Mouse (Mus musculus) stomach, embryonic 16.5 days (tissue): ENCODE data around the gene Il9. TPM values are rescaled to one million over a fixed set of nuclear protein-coding genes. Genes with fewer than 3 reads are reported as not detected.

Experiments
- ATAC-seq: fragments of 200-750 bp; cut with Nextera tagmentation; 2 replicates; pipeline ENCODE4 v1.8.0; 2017; ENCODE audit warnings: moderate number of reproducible peaks, moderate TSS enrichment; ENCODE audit not compliant: insufficient read depth, low FRiP score
- H3K27ac ChIP-seq: fragments of 300-500 bp; sonication (generic); 2 replicates; pipeline ENCODE4 v1.5.1; 2014; ENCODE audit warnings: low read length
- H3K27me3 ChIP-seq: fragments of 300-500 bp; sonication (generic); 2 replicates; pipeline ENCODE4 v1.6.1; 2014; ENCODE audit warnings: low read length, control low read depth, mixed read lengths; ENCODE audit not compliant: control insufficient read depth, insufficient read depth
- H3K36me3 ChIP-seq: fragments of 300-500 bp; sonication (generic); 2 replicates; pipeline ENCODE4 v1.6.1; 2014; ENCODE audit warnings: low read length; ENCODE audit not compliant: control insufficient read depth, insufficient read depth
- H3K4me1 ChIP-seq: fragments of 300-500 bp; sonication (generic); 2 replicates; pipeline ENCODE4 v1.6.1; 2014; ENCODE audit warnings: low read length, control low read depth, mixed read lengths; ENCODE audit not compliant: control insufficient read depth, insufficient read depth
- H3K4me2 ChIP-seq: fragments of 300-500 bp; sonication (generic); 2 replicates; pipeline ENCODE4 v1.6.1; 2014; ENCODE audit warnings: low read depth, low read length, mixed read lengths
- H3K4me3 ChIP-seq: fragments of 300-500 bp; sonication (generic); replicated peaks from 2 replicates; pipeline ENCODE4 v1.5.1; 2014; ENCODE audit warnings: mild to moderate bottlenecking, low read length
- H3K9ac ChIP-seq: fragments of 300-500 bp; sonication (generic); 2 replicates; pipeline ENCODE4 v1.6.1; 2014; ENCODE audit warnings: low read length
- H3K9me3 ChIP-seq: fragments of 300-500 bp; sonication (generic); replicated peaks from 2 replicates; pipeline ENCODE4 v1.6.1; 2016; ENCODE audit warnings: low read length, control low read depth; ENCODE audit not compliant: control insufficient read depth
- WGBS: fragments of 180-500 bp; shearing (Covaris S2); extraction: QIAGEN DNeasy Blood & Tissue Kit; methylation state at CpG from one replicate; pipeline ENCODE4 v1.1.7; 2014; 5-methylcytosine and 5-hydroxymethylcytosine counted together
- polyA plus RNA-seq: library from polyadenylated mRNA; unstranded; fragments of >200 nt; fragmentation: Nextera tagmentation; extraction: Ambion mirVana; gene quantifications from 2 replicates; pipeline ENCODE4 v1.2.1, GENCODE M21; 2015

Il9 gene
- polyA plus RNA-seq, 1 experiment from 2014 or later, result not detected

DNA sequence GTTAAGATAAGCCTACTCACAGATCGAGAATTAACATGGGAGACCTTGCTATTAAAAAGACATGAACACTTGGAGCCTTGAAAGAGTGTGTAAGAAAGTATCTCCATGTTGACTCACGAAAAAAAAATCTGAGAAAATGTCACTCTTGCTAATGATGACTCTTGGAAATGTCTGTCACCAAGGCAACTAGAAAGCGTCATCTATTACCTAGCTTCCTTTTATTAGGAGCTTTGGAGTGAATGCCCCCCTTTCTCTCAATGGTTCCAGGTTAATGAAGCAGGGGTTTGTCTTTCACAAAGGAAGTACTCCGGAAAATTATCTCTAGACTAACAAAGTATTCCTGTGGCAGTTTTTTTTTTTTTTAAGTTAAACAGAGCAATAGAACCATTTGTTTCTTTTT lies 34.3 kb upstream of the Il9 start:
- Histone ChIP-seq H3K4me3 (no peak overlapping the region), H3K9me3 (no peaks in the 10 kb centered on the region), H3K27ac (no peak overlapping the region), H3K4me1 (no peaks in the 10 kb centered on the region), H3K36me3 (no peaks in the 10 kb centered on the region), H3K27me3 (no peaks in the 10 kb centered on the region), H3K9ac (no peak overlapping the region), H3K4me2 (no peak overlapping the region)
- no peak for ATAC-seq
- WGBS, result 51% methylated on average over 4 of the region's 4 CpGs

DNA sequence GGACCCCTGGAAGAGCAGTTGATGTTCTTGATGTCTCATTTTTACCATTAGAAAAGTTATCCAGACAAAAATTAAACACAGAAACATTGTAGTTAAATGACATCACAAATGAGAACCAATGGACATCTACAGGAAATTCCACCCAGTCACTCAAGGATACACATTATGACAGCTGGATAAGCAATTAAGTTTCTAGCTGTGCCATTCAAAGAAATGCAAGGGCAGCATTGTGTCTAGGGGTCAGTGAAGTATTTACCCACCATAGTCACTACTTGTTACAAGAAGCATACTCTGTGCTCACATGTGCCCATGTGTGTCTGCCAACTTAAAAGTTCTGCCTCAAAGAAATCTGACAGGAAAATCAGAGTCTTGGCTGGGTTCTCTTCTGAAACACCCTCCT lies 31.5 kb upstream of the Il9 start:
- Histone ChIP-seq H3K9ac (no peak overlapping the region), H3K4me3 (no peak overlapping the region), H3K27ac (no peak overlapping the region), H3K9me3 (no peaks in the 10 kb centered on the region), H3K4me1 (no peaks in the 10 kb centered on the region), H3K4me2 (no peak overlapping the region), H3K36me3 (no peaks in the 10 kb centered on the region), H3K27me3 (no peaks in the 10 kb centered on the region)
- no peak for ATAC-seq

DNA sequence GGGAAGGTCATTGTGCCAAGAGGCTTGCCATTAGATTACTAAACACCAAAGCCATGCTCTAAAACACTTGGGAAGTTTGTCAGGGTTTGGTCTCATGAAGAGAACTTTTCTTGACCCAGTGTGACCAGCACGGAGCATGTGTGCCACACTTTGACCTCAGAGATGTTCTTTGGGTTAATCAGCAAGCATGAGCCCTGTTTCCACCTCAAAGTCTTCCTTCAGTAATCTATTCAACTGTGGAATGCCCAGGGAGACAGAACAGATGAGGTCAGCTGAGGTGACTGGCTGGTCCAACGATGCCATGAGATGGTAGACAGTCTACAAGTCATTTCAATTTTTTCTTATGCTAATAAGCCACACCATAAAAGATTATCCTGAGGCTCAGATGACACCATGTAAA lies 27.8 kb upstream of the Il9 start:
- no peak overlapping the region for H3K27ac ChIP-seq
- H3K4me2 ChIP-seq, result no peak overlapping the region
- no peaks in the 10 kb centered on the region for H3K27me3 ChIP-seq
- 77% methylated on average over 2 of the region's 2 CpGs for WGBS
- no peak overlapping the region for H3K9ac ChIP-seq
- no peaks in the 10 kb centered on the region for H3K36me3 ChIP-seq
- no peak overlapping the region for H3K4me3 ChIP-seq
- no peak for ATAC-seq
- H3K9me3 ChIP-seq, result 0 out of 2 replicates have a peak, but pooled peaks cover 3% of the 10 kb centered on the region
- no peaks in the 10 kb centered on the region for H3K4me1 ChIP-seq

DNA sequence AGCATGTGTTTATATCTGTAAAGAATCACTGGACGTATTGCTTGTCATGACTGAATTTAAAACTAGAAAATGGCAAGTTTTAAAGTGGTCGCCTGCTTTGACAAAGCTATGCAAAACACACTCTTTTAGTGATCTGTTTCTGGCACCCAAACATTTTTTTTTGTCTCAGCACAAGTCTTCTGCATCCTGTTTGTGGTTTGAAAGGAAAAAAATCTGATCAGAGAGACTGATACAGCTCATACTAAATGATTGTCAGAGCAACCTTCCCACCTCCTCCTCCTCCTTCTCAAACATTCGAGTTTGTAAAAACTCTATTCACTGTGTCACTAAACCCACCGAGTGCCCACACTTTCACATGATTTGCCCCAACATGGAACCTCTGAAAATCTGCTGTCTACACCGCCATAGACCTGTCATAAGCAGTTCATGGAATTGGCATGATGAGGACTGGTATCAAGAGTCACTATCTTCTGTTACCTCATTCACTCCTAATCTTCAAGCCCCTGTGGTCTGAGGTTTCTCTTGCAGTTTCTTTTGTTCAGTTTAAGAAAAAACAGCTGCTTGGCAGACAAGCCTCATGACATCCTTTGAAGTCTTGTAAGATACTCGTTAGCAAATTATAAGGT lies 24.9 kb upstream of the Il9 start:
- ATAC-seq, result no peak
- no peaks in the 10 kb centered on the region for H3K4me1 ChIP-seq
- WGBS, result 63% methylated on average over 6 of the region's 6 CpGs

DNA sequence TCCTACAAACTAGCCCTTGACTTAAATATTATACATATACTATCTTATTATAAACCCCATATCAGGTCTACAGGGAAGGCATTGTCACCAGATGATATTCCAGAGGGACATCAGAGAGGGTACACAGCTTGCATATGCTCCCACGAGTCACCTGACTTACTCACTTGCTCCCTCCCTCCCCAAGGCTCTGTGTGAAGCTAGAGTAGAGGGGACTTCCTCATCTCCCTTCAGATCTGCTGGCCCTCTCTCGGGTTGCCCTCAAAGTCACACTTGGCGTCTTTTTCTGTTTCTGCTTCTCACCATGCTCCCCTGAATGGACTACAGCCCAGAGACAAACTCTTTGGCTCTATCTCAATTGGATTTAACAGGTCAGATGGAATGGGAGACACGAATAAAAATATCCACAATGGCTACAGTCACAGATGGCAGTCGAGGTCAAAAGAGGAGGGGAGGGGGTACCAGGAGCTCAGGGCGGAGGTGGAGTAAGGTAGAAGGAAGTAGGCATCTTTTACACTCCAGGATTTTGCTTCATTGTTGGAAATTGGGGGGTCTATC lies 19.9 kb upstream of the Il9 start:
- no peak overlapping the region for H3K4me3 ChIP-seq
- H3K36me3 ChIP-seq, result no peaks in the 10 kb centered on the region
- no peak overlapping the region for H3K4me2 ChIP-seq
- H3K27ac ChIP-seq, result no peak overlapping the region
- H3K4me1 ChIP-seq, result no peaks in the 10 kb centered on the region
- no peak overlapping the region for H3K9ac ChIP-seq
- no peaks in the 10 kb centered on the region for H3K9me3 ChIP-seq
- 62% methylated on average over 6 of the region's 6 CpGs for WGBS
- ATAC-seq, result no peak
- no peaks in the 10 kb centered on the region for H3K27me3 ChIP-seq

More for the DNA sequence above, 24.9 kb upstream of the Il9 start:
- no peaks in the 10 kb centered on the region for H3K36me3 ChIP-seq
- H3K27me3 ChIP-seq, result no peaks in the 10 kb centered on the region
- no peak overlapping the region for H3K4me2 ChIP-seq
- H3K9me3 ChIP-seq, result 0 out of 2 replicates have a peak, but pooled peaks cover 3% of the 10 kb centered on the region
- H3K27ac ChIP-seq, result no peak overlapping the region
- H3K9ac ChIP-seq, result no peak overlapping the region
- H3K4me3 ChIP-seq, result no peak overlapping the region

DNA sequence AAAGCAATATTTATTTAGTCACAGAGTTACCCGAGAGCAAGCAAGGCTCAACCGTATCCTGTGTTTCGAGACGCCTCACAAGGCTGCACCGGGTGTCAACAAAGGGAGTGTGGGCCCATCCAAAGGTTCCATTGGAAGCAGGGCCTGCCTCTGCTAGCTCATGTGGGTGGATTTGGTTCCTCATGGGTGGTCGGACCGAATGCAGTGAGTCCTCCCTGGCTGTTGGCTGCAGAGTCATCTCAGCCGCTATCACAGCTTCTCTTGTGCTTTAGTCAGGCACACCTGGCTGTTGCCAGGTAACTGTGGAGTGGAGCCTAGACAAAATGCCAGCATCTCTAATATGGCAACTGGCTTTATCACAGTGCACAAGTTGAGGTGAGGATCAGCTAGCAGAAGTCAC lies 18.6 kb upstream of the Il9 start:
- 77% methylated on average over 8 of the region's 8 CpGs for WGBS
- H3K4me1 ChIP-seq, result no peaks in the 10 kb centered on the region
- H3K9me3 ChIP-seq, result no peaks in the 10 kb centered on the region
- H3K4me3 ChIP-seq, result no peak overlapping the region
- H3K9ac ChIP-seq, result no peak overlapping the region
- no peak for ATAC-seq
- H3K27me3 ChIP-seq, result no peaks in the 10 kb centered on the region
- H3K36me3 ChIP-seq, result no peaks in the 10 kb centered on the region
- H3K27ac ChIP-seq, result no peak overlapping the region
- no peak overlapping the region for H3K4me2 ChIP-seq

DNA sequence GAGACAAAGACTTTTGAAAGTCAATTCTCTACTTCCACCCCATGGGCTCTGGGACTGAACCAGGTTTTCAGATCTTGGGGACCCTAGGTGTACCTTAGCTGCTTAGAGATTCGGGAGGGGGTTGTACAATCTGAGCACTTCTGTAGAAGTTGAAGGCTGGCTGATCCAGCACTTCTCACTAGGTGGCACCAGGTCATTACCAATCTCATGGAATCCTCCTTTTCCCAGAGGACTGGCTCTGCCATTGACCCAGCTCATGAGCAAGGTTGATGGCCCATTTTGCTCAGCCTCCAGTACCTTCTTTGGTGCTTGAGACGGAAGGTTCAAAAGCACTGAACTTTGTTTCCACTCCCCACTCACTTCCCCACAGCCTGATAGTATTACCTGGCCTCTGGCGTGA lies 18.1 kb upstream of the Il9 start:
- 62% methylated on average over 3 of the region's 3 CpGs for WGBS
- no peaks in the 10 kb centered on the region for H3K27me3 ChIP-seq
- no peak overlapping the region for H3K4me3 ChIP-seq
- H3K9ac ChIP-seq, result no peak overlapping the region
- ATAC-seq, result no peak
- no peaks in the 10 kb centered on the region for H3K36me3 ChIP-seq
- H3K9me3 ChIP-seq, result no peaks in the 10 kb centered on the region
- H3K4me2 ChIP-seq, result no peak overlapping the region
- no peaks in the 10 kb centered on the region for H3K4me1 ChIP-seq
- H3K27ac ChIP-seq, result no peak overlapping the region

DNA sequence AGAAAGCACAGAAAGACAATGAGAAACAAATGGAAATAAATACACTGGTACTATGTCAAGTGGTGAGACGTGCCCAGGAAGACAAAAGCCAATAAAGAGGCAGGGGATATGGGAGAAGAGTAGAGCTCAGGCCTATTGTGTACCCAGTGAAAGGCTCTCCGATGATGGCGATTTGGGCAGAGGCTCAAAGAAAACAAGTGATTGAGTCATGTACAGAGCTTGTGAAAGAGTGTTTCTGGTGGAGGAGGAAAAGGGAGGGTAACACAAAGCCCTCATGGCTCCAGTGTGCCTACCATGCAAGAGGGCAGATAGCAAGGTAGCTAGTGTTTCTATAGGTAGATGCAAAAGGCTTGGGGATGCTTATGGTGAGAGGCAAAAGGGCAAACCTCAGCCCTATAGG lies 12.4 kb upstream of the Il9 start:
- Histone ChIP-seq H3K9me3 (no peaks in the 10 kb centered on the region), H3K9ac (no peak overlapping the region), H3K4me3 (no peak overlapping the region), H3K27me3 (no peaks in the 10 kb centered on the region), H3K27ac (no peak overlapping the region), H3K36me3 (no peaks in the 10 kb centered on the region), H3K4me2 (no peak overlapping the region), H3K4me1 (no peaks in the 10 kb centered on the region)
- 63% methylated on average over 3 of the region's 3 CpGs for WGBS
- no peak for ATAC-seq

DNA sequence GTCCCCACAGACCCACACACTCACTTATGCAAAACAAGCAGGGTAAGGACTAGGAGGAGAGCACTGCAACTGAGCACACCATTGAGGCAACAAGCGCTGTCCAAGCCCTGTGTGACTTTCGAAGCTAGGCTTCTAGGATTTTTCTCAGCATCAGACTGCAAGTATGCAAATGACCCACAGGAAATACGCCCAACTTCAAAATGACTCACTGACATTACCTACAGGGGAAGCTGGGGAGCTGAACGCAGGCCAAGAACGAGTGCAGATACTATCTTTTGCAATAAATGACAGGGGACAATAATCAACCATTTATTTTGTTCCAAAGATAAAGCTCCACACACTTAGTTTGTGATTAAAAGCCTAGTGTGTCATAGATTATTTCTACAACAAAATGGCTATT lies 6.0 kb upstream of the Il9 start:
- Histone ChIP-seq H3K4me3 (no peak overlapping the region), H3K36me3 (no peaks in the 10 kb centered on the region), H3K27ac (no peak overlapping the region), H3K4me2 (no peak overlapping the region), H3K9me3 (no peaks in the 10 kb centered on the region), H3K9ac (no peak overlapping the region), H3K27me3 (no peaks in the 10 kb centered on the region), H3K4me1 (no peaks in the 10 kb centered on the region)
- no peak for ATAC-seq
- WGBS, result 55% methylated on average over 5 of the region's 5 CpGs
